Mouse (Mus musculus) heart, embryonic 13.5 days (tissue): ENCODE measurements around the gene Slx4. TPM values are rescaled to one million over a fixed set of nuclear protein-coding genes. Genes with fewer than 3 reads are reported as not detected.
"Not testable (repeated sequence)": the region's sequence is repeated elsewhere in the genome, so short reads cannot be mapped to it uniquely, and the experiment has no call there.

Experiments used
- ATAC-seq: fragments of 200-750 bp; cut with Nextera tagmentation; 2 replicates; pipeline ENCODE4 v1.8.0; 2017; ENCODE audit warnings: moderate TSS enrichment; ENCODE audit not compliant: insufficient number of reproducible peaks, low FRiP score, low TSS enrichment; ENCODE audit errors: extremely low read depth
- H3K27ac ChIP-seq: fragments of 300-500 bp; sonication (generic); replicated peaks from 2 replicates; pipeline ENCODE4 v1.5.1; 2015; ENCODE audit warnings: moderate library complexity, mild to moderate bottlenecking, inconsistent platforms
- H3K27me3 ChIP-seq: fragments of 300-500 bp; sonication (generic); replicated peaks from 2 replicates; pipeline ENCODE4 v1.6.1; 2015; ENCODE audit warnings: mild to moderate bottlenecking, inconsistent platforms
- H3K36me3 ChIP-seq: fragments of 300-500 bp; sonication (generic); 2 replicates; pipeline ENCODE4 v1.6.1; 2015; ENCODE audit warnings: mild to moderate bottlenecking, inconsistent platforms
- H3K4me1 ChIP-seq: fragments of 300-500 bp; sonication (generic); 2 replicates; pipeline ENCODE4 v1.6.1; 2015; ENCODE audit warnings: inconsistent platforms
- H3K4me2 ChIP-seq: fragments of 300-500 bp; sonication (generic); 2 replicates; pipeline ENCODE4 v1.6.1; 2015; ENCODE audit warnings: inconsistent platforms, mild to moderate bottlenecking, moderate library complexity
- H3K4me3 ChIP-seq: fragments of 300-500 bp; sonication (generic); 2 replicates; pipeline ENCODE4 v1.5.1; 2015; ENCODE audit warnings: moderate library complexity, mild to moderate bottlenecking, inconsistent platforms
- H3K9ac ChIP-seq: fragments of 300-500 bp; sonication (generic); 2 replicates; pipeline ENCODE4 v1.6.1; 2015; ENCODE audit warnings: inconsistent platforms, mild to moderate bottlenecking, moderate library complexity
- H3K9me3 ChIP-seq: fragments of 300-500 bp; sonication (generic); 2 replicates; pipeline ENCODE4 v1.6.1; 2016; ENCODE audit warnings: inconsistent platforms
- WGBS: fragments of 180-500 bp; shearing (Covaris S2); methylation state at CpG from one replicate; pipeline ENCODE4 v1.1.7; 2015; ENCODE audit warnings: mixed read lengths; 5-methylcytosine and 5-hydroxymethylcytosine counted together
- polyA plus RNA-seq: library from polyadenylated mRNA; unstranded; fragments of >200 nt; fragmentation: Nextera tagmentation; extraction: Ambion mirVana; gene quantifications from 2 replicates; pipeline ENCODE4 v1.2.1, GENCODE M21; 2015

Gene Slx4
- polyA plus RNA-seq, 1 experiment from 2014 or later = 10.0 TPM

DNA sequence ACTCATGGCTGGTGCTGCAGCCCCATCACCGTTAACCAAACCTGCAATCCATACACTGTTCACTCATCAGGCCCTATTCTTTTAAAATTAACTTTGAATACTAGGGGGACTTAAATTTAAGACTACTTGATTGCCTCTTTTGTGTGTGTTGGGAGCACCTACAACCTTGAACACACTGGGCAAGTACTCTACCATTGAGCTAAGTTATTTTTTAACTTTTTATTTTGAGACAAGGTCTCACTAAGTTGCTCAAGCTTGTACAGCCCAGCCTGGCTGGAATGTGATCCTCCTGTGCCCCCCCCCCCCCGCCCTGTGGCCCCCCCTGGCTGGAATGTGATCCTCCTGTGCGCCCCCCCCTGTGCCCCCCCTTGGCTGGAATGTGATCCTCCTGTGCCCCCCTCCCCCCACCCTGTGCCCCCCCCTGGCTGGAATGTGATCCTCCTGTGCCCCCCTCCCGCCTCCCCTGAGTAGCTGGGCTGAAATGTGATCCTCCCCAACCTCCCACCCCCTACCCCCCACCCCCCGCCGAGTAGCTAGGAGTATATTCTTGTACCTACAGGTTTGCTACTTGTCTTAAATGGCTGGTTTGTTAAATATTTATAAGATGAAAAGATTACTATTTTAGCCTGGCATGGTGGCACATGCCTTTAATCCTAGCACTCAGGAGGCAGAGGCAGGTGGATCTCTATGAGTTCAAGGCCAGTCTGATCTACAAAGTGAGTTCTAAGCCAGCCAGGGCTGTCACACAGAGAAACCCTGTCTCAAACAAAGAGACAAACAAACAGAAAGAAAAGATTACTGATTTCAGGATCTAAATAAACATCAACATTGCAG, 28.1 kb upstream of the Slx4 start:
- Histone ChIP-seq H3K27ac (no peak overlapping the region), H3K4me1 (peaks cover 7% of the 10 kb centered on the region), H3K27me3 (no peaks in the 10 kb centered on the region), H3K36me3 (peaks cover 7% of the 10 kb centered on the region; the same call in 1 of the 2 replicates), H3K9ac (no peak overlapping the region), H3K4me2 (no peak overlapping the region), H3K9me3 (no peaks in the 10 kb centered on the region), H3K4me3 (no peak overlapping the region)
- ATAC-seq = no peak
- WGBS = 61% methylated on average over 5 of the region's 6 CpGs

DNA sequence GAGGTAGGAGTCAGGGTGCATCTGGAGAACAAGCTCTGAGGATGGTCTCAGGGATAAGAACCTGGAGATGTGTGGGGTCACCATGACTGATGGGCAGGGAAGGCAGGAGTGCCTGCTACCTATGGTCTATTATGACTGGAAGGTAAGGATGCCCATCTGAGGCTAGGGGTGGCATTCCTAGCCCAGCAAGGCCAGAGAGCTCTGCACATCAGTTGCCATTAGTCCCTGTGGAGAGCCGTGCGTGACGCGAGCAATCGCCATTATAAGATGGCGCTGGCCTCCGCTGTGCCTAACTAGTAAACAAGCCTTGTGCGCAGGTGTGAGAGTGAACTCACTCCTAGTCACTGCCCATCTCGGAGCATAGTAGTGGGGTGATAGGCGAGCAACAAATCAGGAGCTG, 26.9 kb upstream of the Slx4 start:
- Histone ChIP-seq H3K9ac (no peak overlapping the region), H3K4me1 (peaks cover 7% of the 10 kb centered on the region), H3K27me3 (no peaks in the 10 kb centered on the region), H3K36me3 (no peaks in the 10 kb centered on the region), H3K9me3 (no peaks in the 10 kb centered on the region), H3K4me3 (no peak overlapping the region), H3K4me2 (no peak overlapping the region), H3K27ac (no peak overlapping the region)
- ATAC-seq = no peak
- 87% methylated on average over 10 of the region's 10 CpGs for WGBS

- Histone ChIP-seq H3K27ac (no peak overlapping the region), H3K36me3 (no peaks in the 10 kb centered on the region), H3K27me3 (no peaks in the 10 kb centered on the region), H3K4me2 (no peak overlapping the region), H3K4me3 (no peak overlapping the region), H3K4me1 (peaks cover 6% of the 10 kb centered on the region), H3K9ac (no peak overlapping the region), H3K9me3 (no peaks in the 10 kb centered on the region)
- WGBS = 73% methylated on average over 5 of the region's 5 CpGs
- ATAC-seq = no peak
Measured at GRCm38 (mm10) chr16:4029371-4029841, 25.8 kb upstream of the Slx4 start.

DNA sequence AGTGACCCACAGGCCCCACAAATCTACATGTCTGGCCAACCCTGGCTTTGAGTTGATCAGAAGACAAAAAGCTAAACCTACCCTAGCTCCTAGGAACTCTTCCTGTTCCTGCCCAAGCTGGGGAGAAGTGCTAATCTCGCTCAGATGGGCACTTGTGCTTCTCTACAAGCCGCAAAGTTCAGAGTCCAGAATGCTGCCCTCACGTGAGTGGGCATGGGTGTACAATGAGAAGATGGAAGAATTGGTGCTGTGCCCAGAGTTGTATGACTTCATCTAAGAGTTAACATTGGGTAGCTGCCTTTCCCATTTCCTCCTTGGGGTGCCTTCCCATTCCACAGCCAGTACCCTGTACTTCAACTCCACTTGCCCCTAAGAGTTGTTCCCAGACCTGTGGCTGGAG, 23.6 kb upstream of the Slx4 start:
- H3K9ac ChIP-seq = no peak overlapping the region
- no peak for ATAC-seq
- H3K4me2 ChIP-seq = no peak overlapping the region
- H3K4me3 ChIP-seq = no peak overlapping the region
- no peaks in the 10 kb centered on the region for H3K9me3 ChIP-seq
- no peak overlapping the region for H3K27ac ChIP-seq
- WGBS = 73% methylated on average over 3 of the region's 3 CpGs
- H3K36me3 ChIP-seq = no peaks in the 10 kb centered on the region
- no peaks in the 10 kb centered on the region for H3K4me1 ChIP-seq
- no peaks in the 10 kb centered on the region for H3K27me3 ChIP-seq

DNA sequence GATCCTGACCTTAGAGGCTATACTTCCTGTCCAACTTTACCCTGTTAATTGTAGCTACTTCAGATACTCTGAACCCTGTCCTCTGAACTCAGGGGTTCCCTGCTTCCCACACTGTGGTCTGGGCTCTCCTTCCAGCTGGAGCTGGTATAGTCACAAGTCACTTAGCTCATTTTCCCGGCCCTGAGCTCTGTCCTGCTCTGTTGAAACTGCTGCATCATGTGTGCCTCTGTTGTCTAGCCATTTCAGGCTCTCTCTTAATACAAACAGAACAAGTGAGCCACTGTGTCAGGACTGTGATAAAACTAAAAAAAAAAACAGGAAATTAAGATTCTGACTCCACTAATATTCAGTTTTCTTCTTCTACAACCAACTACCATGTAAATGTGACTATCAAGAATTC, 23.1 kb upstream of the Slx4 start:
- WGBS = 66% methylated on average over 1 of the region's 1 CpGs
- H3K27me3 ChIP-seq = no peaks in the 10 kb centered on the region
- no peak overlapping the region for H3K27ac ChIP-seq
- no peak overlapping the region for H3K9ac ChIP-seq
- no peak overlapping the region for H3K4me2 ChIP-seq
- H3K36me3 ChIP-seq = no peaks in the 10 kb centered on the region
- no peaks in the 10 kb centered on the region for H3K4me1 ChIP-seq
- no peak for ATAC-seq
- no peak overlapping the region for H3K4me3 ChIP-seq
- H3K9me3 ChIP-seq = 0 out of 2 replicates have a peak, but pooled peaks cover 2% of the 10 kb centered on the region

- 68% methylated on average over 4 of the region's 4 CpGs for WGBS
- Histone ChIP-seq H3K36me3 (no peaks in the 10 kb centered on the region), H3K4me2 (no peak overlapping the region)
Measured at GRCm38 (mm10) chr16:4022719-4023118, 19.1 kb upstream of the Slx4 start.

DNA sequence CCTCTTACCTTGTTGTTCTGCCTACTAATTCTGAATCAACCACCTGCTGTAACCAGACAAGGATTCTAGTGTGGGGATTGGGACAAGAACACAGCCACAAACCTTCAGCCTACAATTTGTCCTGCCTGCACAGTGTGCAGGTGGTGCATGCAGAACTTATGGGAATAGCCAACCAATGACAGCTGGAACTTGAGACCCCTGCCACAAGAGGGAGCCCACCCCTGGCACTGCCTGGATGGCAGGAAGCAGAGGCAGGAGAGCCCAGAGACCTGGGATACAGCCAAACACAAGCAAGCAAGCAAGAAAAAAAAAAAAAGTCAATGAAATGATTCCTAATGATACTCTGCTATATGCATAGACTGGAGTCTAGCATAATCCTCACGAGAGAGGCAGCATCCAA, 17.7 kb upstream of the Slx4 start:
- Histone ChIP-seq H3K4me2 (no peak overlapping the region), H3K9ac (no peak overlapping the region), H3K27ac (no peak overlapping the region), H3K9me3 (0 out of 2 replicates have a peak, but pooled peaks cover 3% of the 10 kb centered on the region), H3K4me1 (no peaks in the 10 kb centered on the region), H3K4me3 (no peak overlapping the region), H3K36me3 (no peaks in the 10 kb centered on the region), H3K27me3 (no peaks in the 10 kb centered on the region)
- no peak for ATAC-seq
- WGBS = 68% methylated on average over 1 of the region's 1 CpGs

More at GRCm38 (mm10) chr16:4022719-4023118, 19.1 kb upstream of the Slx4 start:
- no peak overlapping the region for H3K4me3 ChIP-seq
- 0 out of 2 replicates have a peak, but pooled peaks cover 3% of the 10 kb centered on the region for H3K9me3 ChIP-seq
- no peak for ATAC-seq
- H3K4me1 ChIP-seq = no peaks in the 10 kb centered on the region
- H3K9ac ChIP-seq = no peak overlapping the region
- H3K27me3 ChIP-seq = no peaks in the 10 kb centered on the region
- H3K27ac ChIP-seq = no peak overlapping the region

GRCm38 (mm10) chr16:4017466-4017865, 13.9 kb upstream of the Slx4 start:
- peaks cover 10% of the 10 kb centered on the region; the same call in 1 of the 2 replicates for H3K9me3 ChIP-seq
- 74% methylated on average over 6 of the region's 6 CpGs for WGBS
- H3K4me1 ChIP-seq, H3K9ac ChIP-seq, H3K4me2 ChIP-seq, ATAC-seq, H3K36me3 ChIP-seq, H3K27me3 ChIP-seq, H3K4me3 ChIP-seq, H3K27ac ChIP-seq: not testable (repeated sequence)

DNA sequence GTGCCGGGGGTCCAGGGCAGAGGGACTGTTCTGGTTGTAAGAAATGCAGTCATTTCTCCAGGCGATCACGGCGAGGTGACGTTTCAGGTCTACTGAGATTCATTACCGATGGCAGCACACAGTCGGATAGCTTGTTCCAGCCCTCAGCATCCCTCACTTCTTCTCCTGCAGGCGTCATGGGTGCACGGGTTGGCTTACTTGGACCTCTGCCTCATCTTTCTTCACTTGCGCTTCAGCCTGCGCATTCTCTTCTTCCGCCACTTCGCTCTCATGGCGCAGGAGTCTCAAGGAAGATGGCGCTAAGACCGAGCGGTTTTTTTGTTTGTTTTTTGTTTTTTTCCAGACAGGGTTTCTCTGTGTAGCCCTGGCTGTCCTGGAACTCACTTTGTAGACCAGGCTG, 13.2 kb upstream of the Slx4 start:
- not testable (repeated sequence) for ATAC-seq, H3K36me3 ChIP-seq, H3K4me2 ChIP-seq, H3K4me3 ChIP-seq, H3K9ac ChIP-seq, H3K9me3 ChIP-seq, H3K27ac ChIP-seq, H3K27me3 ChIP-seq, H3K4me1 ChIP-seq
- 72% methylated on average over 17 of the region's 17 CpGs for whole genome bisulfite sequencing

GRCm38 (mm10) chr16:4014040-4014668, 10.6 kb upstream of the Slx4 start:
- Histone ChIP-seq H3K27ac (no peak overlapping the region), H3K9ac (no peak overlapping the region), H3K4me3 (no peak overlapping the region), H3K27me3 (no peaks in the 10 kb centered on the region), H3K4me2 (no peak overlapping the region), H3K36me3 (no peaks in the 10 kb centered on the region), H3K4me1 (no peaks in the 10 kb centered on the region), H3K9me3 (peaks cover 7% of the 10 kb centered on the region; the same call in 1 of the 2 replicates)
- 61% methylated on average over 5 of the region's 5 CpGs for WGBS
- no peak for ATAC-seq

DNA sequence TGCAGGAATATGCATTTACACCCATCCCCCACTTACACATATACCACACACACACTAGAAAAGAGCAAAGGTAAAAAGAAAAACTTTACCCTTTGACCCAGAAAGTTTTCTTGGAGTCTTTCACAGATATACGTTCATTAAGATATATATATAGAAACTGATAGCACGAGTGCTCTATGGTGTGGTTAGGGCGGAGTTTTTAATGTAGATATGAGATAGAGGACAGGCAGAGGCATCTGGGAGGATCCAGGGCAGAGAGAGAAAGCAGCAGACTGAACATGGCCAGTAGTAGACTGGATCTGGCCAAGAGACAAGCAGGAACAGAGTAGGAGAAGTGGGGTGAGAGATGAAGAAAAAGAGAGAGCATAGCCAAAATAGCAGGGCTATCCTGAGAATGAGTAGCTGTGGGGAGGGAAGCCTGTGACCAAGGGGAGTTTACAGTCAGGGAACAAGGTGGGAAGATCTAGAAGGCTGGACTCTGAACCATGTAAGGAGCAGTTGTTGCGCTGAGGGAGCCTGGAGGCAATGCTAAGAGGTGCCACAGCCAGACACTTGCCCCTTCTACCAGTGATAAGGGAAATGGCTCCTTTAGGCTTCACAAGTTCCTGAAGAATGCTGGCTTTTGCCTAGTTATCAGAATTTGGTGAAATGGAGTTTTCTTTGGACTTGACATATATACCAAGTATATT, 9.5 kb upstream of the Slx4 start:
- Histone ChIP-seq H3K36me3 (no peaks in the 10 kb centered on the region), H3K4me2 (no peak overlapping the region), H3K4me1 (no peaks in the 10 kb centered on the region), H3K9me3 (peaks cover 7% of the 10 kb centered on the region; the same call in 1 of the 2 replicates), H3K9ac (no peak overlapping the region), H3K4me3 (no peak overlapping the region), H3K27ac (no peak overlapping the region), H3K27me3 (no peaks in the 10 kb centered on the region)
- 50% methylated on average over 4 of the region's 4 CpGs for WGBS
- no peak for ATAC-seq
